Mouse (Mus musculus) neural tube, embryonic 11.5 days (tissue): ENCODE data around the gene Gm10964. TPM values are rescaled to one million over a fixed set of nuclear protein-coding genes. Genes with fewer than 3 reads are reported as not detected.

Experiments
- ATAC-seq: fragments of 200-750 bp; cut with Nextera tagmentation; 2 replicates; pipeline ENCODE4 v1.8.0; 2017; ENCODE audit warnings: moderate number of reproducible peaks, mild to moderate bottlenecking, moderate TSS enrichment, moderate library complexity; ENCODE audit not compliant: insufficient read depth, low FRiP score, low TSS enrichment
- DNase-seq: peaks from one replicate; pipeline ENCODE4 v3.0.0-alpha.2; 2015; ENCODE audit warnings: low spot score
- H3K27ac ChIP-seq: fragments of 300-500 bp; sonication (generic); 2 replicates; pipeline ENCODE4 v1.5.1; 2014; ENCODE audit warnings: low read depth, mild to moderate bottlenecking, low read length
- H3K27me3 ChIP-seq: fragments of 300-500 bp; sonication (generic); 2 replicates; pipeline ENCODE4 v1.6.1; 2014; ENCODE audit warnings: mild to moderate bottlenecking, low read length, mixed read lengths; ENCODE audit not compliant: control insufficient read depth, insufficient read depth
- H3K36me3 ChIP-seq: fragments of 300-500 bp; sonication (generic); 2 replicates; pipeline ENCODE4 v1.6.1; 2014; ENCODE audit warnings: mild to moderate bottlenecking, low read length, moderate library complexity, mixed read lengths; ENCODE audit not compliant: control insufficient read depth, insufficient read depth
- H3K4me1 ChIP-seq: fragments of 300-500 bp; sonication (generic); 2 replicates; pipeline ENCODE4 v1.6.1; 2014; ENCODE audit warnings: low read length, mixed read lengths; ENCODE audit not compliant: control insufficient read depth, insufficient read depth
- H3K4me2 ChIP-seq: fragments of 300-500 bp; sonication (generic); 2 replicates; pipeline ENCODE4 v1.6.1; 2014; ENCODE audit warnings: low read depth, mild to moderate bottlenecking, moderate library complexity
- H3K4me3 ChIP-seq: fragments of 300-500 bp; sonication (generic); 2 replicates; pipeline ENCODE4 v1.5.1; 2014; ENCODE audit warnings: low read depth, low read length
- H3K9ac ChIP-seq: fragments of 300-500 bp; sonication (generic); 2 replicates; pipeline ENCODE4 v1.6.1; 2014; ENCODE audit warnings: mild to moderate bottlenecking, low read length
- H3K9me3 ChIP-seq: fragments of 300-500 bp; sonication (generic); 2 replicates; pipeline ENCODE4 v1.6.1; 2016; ENCODE audit warnings: low read length; ENCODE audit not compliant: control insufficient read depth
- WGBS: fragments of 180-500 bp; shearing (Covaris S2); extraction: QIAGEN DNeasy Blood & Tissue Kit; methylation state at CpG from one replicate; pipeline ENCODE4 v1.1.7; 2014; 5-methylcytosine and 5-hydroxymethylcytosine counted together
- polyA plus RNA-seq: library from polyadenylated mRNA; unstranded; fragments of >200 nt; fragmentation: Nextera tagmentation; extraction: Ambion mirVana; gene quantifications from 2 replicates; pipeline ENCODE4 v1.2.1, GENCODE M21; 2014

The Gm10964 gene
- not detected in 2 replicates for polyA plus RNA-seq

GRCm38 (mm10) chr3:103739329-103739728 is at the start of gene Gm10964:
TSS of gene Gm10964 (plus strand) at chr3:103739366.
- no peak for DNase-seq
- H3K4me3 ChIP-seq = peak within 1 kb of the TSS; percentile 22; the same call in 1 of the 2 replicates
- H3K4me2 ChIP-seq = peak within 1 kb of the TSS; percentile 45
- no peaks in the 10 kb centered on the region for H3K27me3 ChIP-seq
- H3K9me3 ChIP-seq = no peaks in the 10 kb centered on the region
- ATAC-seq = no peak
- WGBS = 92% methylated on average over 1 of the region's 1 CpGs
- peak within 1 kb of the TSS; percentile 88 for H3K27ac ChIP-seq
- H3K4me1 ChIP-seq = peaks cover 36% of the 10 kb centered on the region
- peak within 1 kb of the TSS; percentile 48; the same call in 1 of the 2 replicates for H3K9ac ChIP-seq
- peaks cover 3% of the 10 kb centered on the region for H3K36me3 ChIP-seq

GRCm38 (mm10) chr3:103690506-103690905 is 48.7 kb upstream of the Gm10964 start:
- H3K4me1 ChIP-seq = no peaks in the 10 kb centered on the region
- no peaks in the 10 kb centered on the region for H3K9me3 ChIP-seq
- no peak for ATAC-seq
- DNase-seq = no peak
- 80% methylated on average over 3 of the region's 3 CpGs for WGBS
- H3K27ac ChIP-seq = no peak overlapping the region
- no peak overlapping the region for H3K4me2 ChIP-seq
- no peak overlapping the region for H3K4me3 ChIP-seq
- H3K9ac ChIP-seq = no peak overlapping the region
- no peaks in the 10 kb centered on the region for H3K36me3 ChIP-seq
- no peaks in the 10 kb centered on the region for H3K27me3 ChIP-seq

- Histone ChIP-seq H3K27me3 (no peaks in the 10 kb centered on the region), H3K27ac (no peak overlapping the region), H3K4me1 (no peaks in the 10 kb centered on the region), H3K4me2 (no peak overlapping the region), H3K9ac (no peak overlapping the region), H3K9me3 (no peaks in the 10 kb centered on the region), H3K4me3 (no peak overlapping the region), H3K36me3 (no peaks in the 10 kb centered on the region)
- DNase-seq = no peak
- WGBS = 54% methylated on average over 3 of the region's 3 CpGs
- ATAC-seq = no peak
Observed at GRCm38 (mm10) chr3:103695556-103695955, 43.6 kb upstream of the Gm10964 start.

GRCm38 (mm10) chr3:103696388-103696925 is 42.7 kb upstream of the Gm10964 start:
- no peak overlapping the region for H3K27ac ChIP-seq
- DNase-seq (no peak), ATAC-seq (no peak)
- H3K4me1 ChIP-seq = no peaks in the 10 kb centered on the region
- no peak overlapping the region for H3K9ac ChIP-seq
- H3K4me3 ChIP-seq = no peak overlapping the region
- WGBS = 88% methylated on average over 1 of the region's 1 CpGs
- H3K27me3 ChIP-seq = no peaks in the 10 kb centered on the region
- no peaks in the 10 kb centered on the region for H3K9me3 ChIP-seq
- no peaks in the 10 kb centered on the region for H3K36me3 ChIP-seq
- no peak overlapping the region for H3K4me2 ChIP-seq

- H3K9me3 ChIP-seq = no peaks in the 10 kb centered on the region
- DNase-seq = no peak
- H3K27me3 ChIP-seq = no peaks in the 10 kb centered on the region
- no peaks in the 10 kb centered on the region for H3K4me1 ChIP-seq
- 81% methylated on average over 6 of the region's 6 CpGs for WGBS
- no peak overlapping the region for H3K27ac ChIP-seq
- no peak for ATAC-seq
- no peak overlapping the region for H3K4me2 ChIP-seq
- no peaks in the 10 kb centered on the region for H3K36me3 ChIP-seq
- H3K9ac ChIP-seq = no peak overlapping the region
- H3K4me3 ChIP-seq = no peak overlapping the region
Observed at GRCm38 (mm10) chr3:103704661-103705060, 34.5 kb upstream of the Gm10964 start.

GRCm38 (mm10) chr3:103705426-103705825 is 33.7 kb upstream of the Gm10964 start:
- ATAC-seq (no peak), DNase-seq (no peak)
- no peak overlapping the region for H3K9ac ChIP-seq
- no peaks in the 10 kb centered on the region for H3K9me3 ChIP-seq
- H3K4me3 ChIP-seq = no peak overlapping the region
- H3K36me3 ChIP-seq = no peaks in the 10 kb centered on the region
- 90% methylated on average over 12 of the region's 12 CpGs for WGBS
- H3K27ac ChIP-seq = no peak overlapping the region
- no peaks in the 10 kb centered on the region for H3K27me3 ChIP-seq
- no peak overlapping the region for H3K4me2 ChIP-seq
- no peaks in the 10 kb centered on the region for H3K4me1 ChIP-seq

GRCm38 (mm10) chr3:103709470-103710040 is 29.6 kb upstream of the Gm10964 start:
- H3K4me2 ChIP-seq = no peak overlapping the region
- ATAC-seq = no peak
- H3K4me1 ChIP-seq = no peaks in the 10 kb centered on the region
- no peak overlapping the region for H3K4me3 ChIP-seq
- no peak overlapping the region for H3K9ac ChIP-seq
- H3K27ac ChIP-seq = no peak overlapping the region
- no peaks in the 10 kb centered on the region for H3K27me3 ChIP-seq
- H3K9me3 ChIP-seq = no peaks in the 10 kb centered on the region
- no peak for DNase-seq
- H3K36me3 ChIP-seq = no peaks in the 10 kb centered on the region
- 97% methylated on average over 5 of the region's 5 CpGs for WGBS

GRCm38 (mm10) chr3:103712196-103712595 is 27.0 kb upstream of the Gm10964 start:
- Histone ChIP-seq H3K4me3 (no peak overlapping the region), H3K9ac (no peak overlapping the region), H3K4me1 (peaks cover 11% of the 10 kb centered on the region), H3K27me3 (no peaks in the 10 kb centered on the region), H3K9me3 (no peaks in the 10 kb centered on the region), H3K4me2 (no peak overlapping the region), H3K36me3 (no peaks in the 10 kb centered on the region), H3K27ac (no peak overlapping the region)
- DNase-seq (no peak), ATAC-seq (no peak)
- 97% methylated on average over 4 of the region's 4 CpGs for WGBS

- Histone ChIP-seq H3K36me3 (no peaks in the 10 kb centered on the region), H3K9ac (no peak overlapping the region), H3K4me1 (peaks cover 20% of the 10 kb centered on the region), H3K27me3 (no peaks in the 10 kb centered on the region), H3K4me3 (no peak overlapping the region), H3K4me2 (no peak overlapping the region), H3K27ac (no peak overlapping the region), H3K9me3 (no peaks in the 10 kb centered on the region)
- no peak for DNase-seq
- WGBS = 76% methylated on average over 7 of the region's 7 CpGs
- no peak for ATAC-seq
Observed at GRCm38 (mm10) chr3:103714236-103714875, 24.8 kb upstream of the Gm10964 start.
